Mouse (Mus musculus): ENCODE measurements around the gene Prkcd.
A peak's percentile ranks its signal among the peaks of the same experiment; 100 is the strongest.

Gene Prkcd

DNA sequence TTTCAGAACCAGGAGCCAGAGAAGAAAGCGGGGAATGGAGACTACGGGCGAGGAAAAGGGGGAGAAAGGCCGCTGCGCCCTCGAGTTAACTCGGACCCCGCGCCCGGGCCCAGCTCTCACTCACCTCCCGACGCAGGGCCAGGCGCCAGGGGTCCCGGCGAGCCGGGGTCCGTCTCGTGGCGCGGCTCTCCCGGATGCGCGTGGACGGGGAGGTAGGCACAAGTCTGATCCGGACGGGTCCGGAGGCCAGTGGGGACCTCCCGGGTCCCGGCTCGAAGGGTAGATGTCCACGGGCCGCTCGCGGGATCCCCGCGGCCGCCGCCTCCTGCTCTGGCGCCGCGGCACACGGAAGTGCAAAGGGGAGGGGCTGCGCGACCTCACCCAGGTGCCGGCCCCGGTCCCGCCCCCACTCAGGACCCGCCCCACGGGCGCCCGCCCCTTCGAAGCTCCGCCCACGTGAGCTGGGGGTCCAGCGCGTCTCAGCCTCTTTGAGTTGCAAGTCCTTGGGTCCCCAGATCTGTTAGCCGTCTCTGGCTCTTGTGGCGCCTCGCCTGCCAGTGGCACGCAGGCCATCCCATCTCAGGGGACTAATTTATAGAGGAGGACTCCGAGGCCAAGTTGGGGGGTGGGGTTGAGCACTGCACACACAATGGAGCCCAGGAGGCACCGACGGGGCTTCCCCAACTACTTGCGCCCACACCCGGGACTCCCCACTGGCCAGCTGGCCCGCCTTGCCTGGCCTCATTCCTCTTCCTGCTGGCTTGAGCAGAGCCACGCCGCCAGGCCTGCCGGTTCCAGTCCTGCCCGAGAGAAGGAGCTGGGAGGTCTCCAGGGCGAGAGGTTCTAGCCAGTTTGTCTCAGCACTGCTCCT, at the start of gene Prkcd:
Gene Prkcd, minus strand, starts transcription at position 355 of the 871 bp plus-strand sequence.
- peak; percentile 74 for DNase-seq

DNA sequence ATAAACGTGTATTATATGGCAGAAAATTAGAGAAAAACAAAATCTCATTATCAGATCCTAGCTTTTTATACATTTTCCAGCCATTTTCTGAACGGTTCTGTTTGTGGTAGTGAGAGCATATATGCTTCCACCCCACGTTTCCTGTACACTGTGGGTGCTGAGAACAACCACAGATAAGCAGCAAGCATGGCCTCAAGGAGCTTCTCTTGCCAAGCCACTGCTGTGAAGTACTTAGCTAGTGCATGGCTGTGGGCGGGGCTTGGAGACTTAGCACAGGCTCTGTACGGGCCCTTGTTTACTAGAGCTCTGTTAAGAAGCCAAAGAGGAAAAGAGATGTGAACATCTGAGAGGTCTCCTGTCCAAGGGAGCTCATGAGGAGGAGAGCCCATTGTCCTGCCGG, 48.9 kb upstream of the Prkcd start:
- DNase-seq: no peak

DNA sequence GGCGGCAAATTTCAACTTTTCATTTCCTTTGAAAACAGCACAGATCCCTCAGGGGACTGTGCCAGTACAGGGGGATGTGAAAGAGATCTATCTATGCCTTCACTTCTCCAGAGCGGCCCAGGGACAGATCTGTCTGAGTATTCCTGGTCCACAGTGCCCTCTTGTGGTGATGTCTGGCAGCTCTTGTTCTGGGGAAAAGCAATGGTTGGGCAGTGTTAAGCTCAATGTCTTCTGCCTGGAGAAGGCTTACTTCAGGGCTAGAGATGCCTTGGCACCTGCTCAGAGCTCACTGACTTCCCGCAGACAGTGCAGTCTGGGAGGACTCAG, 45.9 kb upstream of the Prkcd start:
- DNase-seq: peak; percentile 74

DNA sequence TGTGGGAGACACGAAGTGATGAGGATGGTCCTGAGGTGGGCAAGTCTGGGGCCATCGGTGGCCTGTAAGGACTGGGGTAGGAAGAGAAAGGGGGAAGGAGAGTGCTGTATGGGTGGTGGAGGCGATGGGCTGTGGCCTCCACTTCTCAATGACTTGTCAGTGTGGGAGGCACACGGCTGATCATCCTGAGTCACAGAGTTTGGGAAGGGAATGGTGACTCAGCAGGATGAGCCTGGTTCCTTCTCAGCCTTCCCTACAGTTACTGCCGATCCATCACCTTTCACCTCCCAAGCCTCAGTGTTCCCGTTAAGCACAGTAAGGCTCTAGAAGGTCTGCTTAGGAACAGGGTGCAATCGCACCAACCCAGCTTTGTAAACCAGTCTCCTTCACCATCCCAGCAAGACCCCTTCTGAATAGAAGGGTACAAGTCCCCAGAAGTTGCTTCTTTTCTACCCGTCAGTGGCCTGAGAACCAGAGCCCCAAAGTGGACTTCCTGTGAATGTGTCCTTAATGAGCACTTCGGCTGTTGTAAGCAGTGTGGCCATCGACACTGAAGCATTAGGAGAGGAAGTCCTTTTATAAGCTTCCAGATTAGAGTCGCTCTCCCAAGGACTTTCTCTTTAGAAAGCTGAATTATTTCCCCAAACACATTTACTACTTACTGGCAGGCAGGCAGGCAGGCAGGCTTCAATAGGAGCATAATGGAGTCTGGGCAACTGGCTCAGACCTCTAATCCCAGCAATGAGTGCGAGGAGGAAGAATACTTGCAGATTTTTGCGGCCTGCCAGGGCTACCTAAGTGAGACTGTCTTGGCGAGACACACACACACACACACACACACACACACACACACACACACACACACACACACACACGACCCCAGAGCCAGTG, 45.3 kb upstream of the Prkcd start:
- no peak for DNase-seq

DNA sequence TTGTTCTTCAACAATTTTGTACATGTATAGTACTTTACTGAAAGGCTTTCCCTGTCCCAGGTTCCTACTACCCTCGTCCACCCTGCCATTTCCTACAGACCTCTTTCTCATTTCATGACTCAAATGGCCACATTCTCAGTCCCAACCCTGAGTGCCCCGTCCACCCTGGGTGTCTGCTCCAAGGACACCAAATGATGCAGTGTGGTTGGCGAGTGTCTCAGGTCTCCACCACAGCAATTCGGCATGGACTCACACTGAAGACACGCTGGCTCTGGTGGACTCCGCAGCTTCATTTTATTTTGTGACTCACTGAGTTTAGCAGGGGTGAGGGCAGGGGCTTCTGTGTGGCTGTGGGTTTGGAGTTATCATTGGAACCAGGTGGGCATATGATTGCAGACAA, 44.2 kb upstream of the Prkcd start:
- DNase-seq: no peak

DNA sequence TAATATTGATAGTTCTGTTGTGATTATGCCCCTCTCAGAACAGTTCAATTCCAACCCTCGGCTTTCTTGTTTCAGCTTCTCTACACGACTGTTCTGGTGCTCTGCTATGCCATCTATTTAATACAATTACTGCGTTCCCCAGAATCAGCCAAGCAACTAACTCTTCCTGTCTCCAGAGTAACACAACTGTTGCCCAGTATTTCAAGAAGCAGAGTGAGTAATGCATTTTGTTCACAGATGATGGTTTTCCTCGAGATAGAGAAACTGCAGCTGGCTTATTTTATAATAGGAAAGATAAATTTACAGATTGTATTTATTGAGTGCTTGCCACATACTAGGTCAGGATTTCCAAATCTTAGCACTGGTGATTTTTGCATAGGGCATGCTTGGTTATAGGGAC, 40.6 kb upstream of the Prkcd start:
- no peak for DNase-seq

DNA sequence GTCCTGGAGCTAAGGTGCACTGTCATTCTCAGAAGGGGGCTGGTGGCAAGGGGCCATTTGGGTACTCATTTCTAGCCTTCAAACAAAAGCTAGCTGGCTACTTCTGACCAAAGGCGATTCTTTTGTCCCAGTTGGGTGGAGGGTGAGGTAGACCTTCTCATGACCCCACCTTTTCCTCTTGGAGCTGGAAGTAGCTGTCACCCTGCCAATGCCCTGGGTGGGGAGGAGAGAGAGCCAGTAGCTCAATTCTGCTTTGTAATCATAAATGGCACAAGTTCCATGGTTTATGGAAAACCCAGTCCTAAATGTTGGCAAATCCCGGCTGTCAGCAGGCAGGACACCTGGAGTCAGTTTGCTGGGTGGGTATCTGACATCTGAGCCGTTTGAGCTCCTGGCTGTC, 40.1 kb upstream of the Prkcd start:
- DNase-seq: no peak

DNA sequence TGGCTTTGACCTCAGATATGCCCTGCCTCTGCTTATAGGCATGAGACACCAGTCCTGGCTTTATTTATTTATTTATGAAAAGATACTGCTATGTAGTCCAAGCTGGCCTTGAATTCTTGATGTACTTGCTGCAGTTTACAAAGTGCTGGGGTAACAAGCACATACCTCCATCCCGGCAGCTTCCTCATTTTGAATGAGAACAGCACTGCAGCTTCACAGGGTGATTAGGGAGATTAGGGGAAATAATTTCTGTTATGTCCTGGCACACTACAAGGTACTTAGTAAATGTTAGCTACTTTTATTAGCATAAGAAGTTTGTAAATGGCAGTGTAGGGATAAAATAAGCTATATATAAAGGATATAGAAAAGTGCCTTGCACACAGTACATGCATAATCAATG, 29.5 kb upstream of the Prkcd start:
- no peak for DNase-seq

DNA sequence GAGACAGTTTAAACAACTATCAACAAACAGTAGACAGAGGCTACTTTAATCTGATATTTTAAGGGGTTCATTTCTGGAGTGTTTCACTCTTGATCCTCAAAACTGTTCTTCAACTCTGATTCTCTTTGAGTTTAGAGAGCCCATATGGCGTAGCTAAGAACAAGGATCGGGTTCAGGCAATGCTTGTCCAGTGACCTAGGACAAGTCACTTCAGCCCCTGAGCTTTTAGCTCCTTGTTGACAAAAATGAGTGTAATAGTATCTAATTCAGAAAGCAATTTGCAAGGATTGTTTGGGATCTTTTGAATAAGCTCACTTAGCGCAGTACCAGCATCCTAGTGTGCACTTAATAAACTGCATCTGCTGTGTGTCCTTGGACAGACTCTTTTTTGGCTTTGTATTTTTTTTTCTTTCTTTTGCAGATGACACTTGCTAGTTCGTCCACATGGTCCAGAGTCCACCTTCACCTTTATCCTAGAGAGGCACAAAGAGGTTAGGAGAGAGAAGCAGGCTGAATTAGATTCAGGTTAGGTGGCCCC, 28.8 kb upstream of the Prkcd start:
- DNase-seq: no peak

DNA sequence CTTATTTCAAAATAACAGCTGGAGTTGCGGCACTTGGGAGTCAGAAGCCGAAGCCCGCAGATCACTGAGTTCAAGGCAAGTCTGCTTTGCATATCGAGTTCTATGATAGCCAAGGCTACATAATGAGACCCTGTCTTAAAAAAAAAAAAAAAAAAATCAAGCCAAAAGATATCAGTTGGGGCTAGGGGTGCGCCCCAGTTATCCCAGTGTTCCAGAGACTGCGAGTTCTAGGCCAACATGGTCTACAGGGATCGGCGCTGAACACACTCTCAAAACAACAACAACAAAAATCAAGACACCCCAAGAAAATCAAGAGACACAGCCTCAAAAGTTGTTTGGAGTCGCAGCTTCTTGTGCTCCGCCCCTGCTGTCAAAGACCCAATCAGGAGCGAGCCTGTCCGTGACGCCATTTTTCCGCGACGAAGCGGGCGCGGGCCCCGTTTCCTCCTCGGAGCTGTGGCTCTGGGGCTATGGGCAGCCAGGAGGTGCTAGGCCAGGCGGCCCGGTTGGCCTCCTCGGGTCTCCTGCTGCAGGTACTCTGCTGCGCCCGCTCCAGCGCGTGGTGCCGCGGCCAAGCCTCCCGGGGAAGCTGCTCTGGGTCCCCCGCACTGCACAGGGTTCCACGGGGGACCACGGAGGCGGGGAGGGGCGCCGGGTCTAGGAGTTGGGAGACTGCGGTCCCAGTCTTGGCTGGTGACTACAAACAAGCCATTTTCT, 28.1 kb upstream of the Prkcd start, which contains the start of gene Rft1:
Gene Rft1, plus strand, starts transcription at position 418 of the 717 bp plus-strand sequence.
- peak; percentile 96 for DNase-seq

DNA sequence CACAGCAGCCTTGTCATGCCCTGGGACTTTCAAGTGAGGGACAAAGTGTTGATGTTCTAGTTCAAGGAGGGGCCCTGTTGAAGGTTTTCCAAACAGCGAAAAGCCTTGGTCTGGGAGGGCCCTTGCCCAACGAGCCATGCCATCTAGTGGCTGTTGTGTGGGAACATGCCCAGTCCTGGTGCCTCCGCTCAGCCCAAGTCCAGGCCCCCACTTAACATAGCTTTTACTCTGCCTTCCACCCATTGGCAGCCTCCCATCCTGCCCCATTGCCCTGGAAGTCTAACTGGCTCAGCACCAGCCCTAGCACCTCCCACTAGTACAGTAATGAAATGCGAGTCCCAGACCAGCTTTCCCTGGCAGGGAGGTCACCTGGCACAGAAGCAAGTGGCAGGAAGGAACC, 25.0 kb upstream of the Prkcd start:
- DNase-seq: peak; percentile 43

DNA sequence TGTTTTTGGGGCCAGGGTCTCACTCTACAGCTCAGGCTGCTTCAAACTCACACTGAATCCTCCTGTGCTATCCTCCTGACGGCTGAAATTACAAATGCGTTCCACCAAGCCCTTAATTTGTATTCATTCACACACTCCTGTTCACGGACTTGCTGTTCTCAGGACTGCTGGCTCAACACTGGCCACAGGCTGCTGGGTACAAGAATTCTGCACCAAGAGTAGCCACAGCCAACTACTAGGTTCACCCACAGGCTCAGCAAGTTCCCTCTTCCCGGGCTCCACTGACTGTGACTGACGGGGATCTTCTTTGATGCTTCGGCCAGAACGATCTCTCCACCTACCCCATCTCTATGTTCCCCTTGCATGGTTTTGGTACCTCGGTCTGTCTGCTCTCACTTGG, 23.7 kb upstream of the Prkcd start:
- no peak for DNase-seq

DNA sequence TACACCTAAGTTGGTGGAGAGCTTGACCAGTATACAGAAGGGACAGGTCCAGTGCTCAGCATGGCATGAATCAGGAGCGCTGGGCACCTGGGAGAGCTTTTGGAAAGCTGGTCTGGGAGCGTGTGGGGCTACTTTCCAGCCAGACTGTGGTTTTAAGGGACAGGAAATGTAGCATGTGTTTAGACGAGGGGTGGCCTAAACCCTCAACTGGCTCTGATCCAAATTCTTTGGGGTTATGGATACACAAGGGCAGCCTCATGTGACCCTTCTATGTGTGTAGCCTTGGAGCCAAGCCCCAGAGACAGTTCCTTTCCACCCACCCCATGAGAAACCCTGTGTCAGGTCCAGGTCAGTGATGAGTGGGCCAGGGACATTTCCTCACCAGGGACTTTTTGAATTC, 22.5 kb upstream of the Prkcd start:
- DNase-seq: no peak

DNA sequence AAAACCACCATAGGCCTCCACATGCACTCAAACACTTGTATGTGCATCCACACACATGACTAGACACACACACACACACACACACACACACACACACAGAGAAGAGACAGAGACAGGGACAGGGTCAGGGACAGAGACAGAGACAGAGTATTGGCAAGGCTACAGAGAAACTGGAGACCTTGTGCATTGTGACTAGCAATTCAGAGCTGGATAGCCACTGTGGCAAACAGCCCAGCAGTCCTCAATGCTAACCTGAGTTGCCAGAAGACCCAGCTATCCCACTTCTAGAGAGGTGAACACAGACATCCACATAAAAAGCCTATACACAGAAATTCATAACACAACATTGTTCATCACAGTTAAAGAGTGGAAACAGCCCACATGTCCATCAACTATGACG, 20.5 kb upstream of the Prkcd start:
- DNase-seq: no peak

DNA sequence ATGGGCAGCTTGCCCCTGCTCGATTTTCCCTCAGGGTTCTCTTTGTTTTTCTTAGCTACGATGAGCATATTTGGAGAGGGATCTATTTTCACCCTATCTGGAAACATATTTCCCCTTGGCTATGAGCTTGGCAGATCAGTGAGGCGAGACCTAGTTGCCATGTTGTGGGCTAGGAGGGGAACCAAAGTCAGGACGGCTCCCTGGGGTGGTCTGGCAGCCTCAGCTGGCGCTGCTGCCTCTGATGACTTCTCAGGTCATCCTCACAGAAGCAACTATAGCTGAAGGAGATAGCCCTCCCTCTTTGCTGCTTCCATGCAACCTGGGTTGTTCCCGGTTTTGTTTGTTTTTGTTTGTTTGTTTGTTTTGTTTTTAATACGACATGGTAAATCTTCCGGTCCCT, 19.1 kb upstream of the Prkcd start:
- no peak for DNase-seq

DNA sequence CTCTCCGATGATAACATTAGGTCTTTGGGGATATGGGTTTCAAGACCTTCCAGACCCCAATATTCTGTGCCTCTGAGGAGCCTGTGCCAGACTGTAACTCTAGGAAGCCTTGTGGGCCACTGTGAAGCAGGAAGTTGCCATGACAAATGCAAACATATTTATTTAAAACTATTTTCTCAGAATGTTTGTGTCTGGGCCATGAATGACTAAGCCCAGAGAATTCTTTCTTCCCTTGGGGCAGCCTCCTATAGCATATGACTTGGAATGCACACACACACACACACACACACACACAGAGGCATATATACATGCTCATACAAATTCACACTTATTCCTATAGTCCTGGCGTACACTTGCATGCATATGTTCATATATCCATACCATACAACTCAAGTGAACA, 18.0 kb upstream of the Prkcd start:
- DNase-seq: no peak

DNA sequence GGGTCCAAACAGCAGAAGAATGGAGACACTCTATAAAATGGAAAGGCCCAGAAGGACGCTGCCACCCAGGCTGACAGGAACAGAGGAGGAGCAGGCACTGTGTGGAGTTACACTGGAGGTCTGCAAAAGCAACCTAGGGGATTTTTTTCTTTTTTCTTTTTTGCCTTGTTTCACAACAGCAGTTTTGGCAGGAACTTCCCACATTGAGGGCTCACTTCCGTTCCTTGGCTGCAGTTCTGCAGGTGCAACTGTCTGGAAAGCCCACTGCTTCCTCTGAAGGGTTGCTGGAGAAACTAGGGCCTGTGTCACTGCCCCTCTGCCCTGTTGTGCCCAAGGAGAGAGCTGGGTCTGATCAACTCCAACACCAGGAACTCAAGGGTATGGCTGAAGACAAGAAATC, 15.7 kb upstream of the Prkcd start:
- DNase-seq: no peak

DNA sequence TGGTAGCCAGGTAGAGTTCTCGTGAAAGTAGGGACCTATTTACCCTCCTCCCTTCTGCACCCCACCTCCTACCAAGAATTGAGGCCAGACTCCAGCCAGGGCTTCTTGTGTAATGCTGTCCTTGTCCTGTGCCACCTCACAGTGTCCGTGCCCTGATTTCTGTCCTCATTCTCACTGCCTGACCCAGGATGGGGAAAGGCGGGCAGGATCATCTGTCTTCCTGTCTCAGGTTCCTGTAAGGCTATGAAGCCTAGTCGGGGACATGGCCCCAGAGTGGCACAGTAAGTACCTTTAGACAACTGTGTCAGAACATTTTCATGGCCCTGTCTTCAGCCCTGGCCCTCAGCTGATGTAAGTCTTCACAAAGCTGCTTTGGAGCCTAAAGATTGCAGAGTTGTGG, 12.7 kb upstream of the Prkcd start:
- peak; percentile 41 for DNase-seq

DNA sequence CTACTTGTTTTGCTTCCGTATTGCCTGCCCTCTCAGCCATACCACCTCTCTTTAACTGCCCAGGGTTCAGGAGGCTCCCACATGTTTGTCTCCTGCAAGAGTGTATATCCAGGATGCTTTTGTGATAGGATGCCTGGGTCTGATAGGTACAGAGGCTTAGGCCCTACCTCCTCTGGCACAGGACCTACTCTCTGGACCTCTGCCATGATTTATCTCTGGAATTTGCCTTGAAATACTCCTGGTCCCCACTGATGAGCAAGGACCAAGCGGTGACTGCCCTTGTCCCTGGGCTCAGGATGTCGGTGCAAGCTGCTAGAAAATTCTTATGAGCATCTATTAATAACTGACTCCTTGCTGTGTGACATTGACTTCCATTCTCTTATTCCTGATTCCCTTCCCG, 12.0 kb upstream of the Prkcd start:
- no peak for DNase-seq

DNA sequence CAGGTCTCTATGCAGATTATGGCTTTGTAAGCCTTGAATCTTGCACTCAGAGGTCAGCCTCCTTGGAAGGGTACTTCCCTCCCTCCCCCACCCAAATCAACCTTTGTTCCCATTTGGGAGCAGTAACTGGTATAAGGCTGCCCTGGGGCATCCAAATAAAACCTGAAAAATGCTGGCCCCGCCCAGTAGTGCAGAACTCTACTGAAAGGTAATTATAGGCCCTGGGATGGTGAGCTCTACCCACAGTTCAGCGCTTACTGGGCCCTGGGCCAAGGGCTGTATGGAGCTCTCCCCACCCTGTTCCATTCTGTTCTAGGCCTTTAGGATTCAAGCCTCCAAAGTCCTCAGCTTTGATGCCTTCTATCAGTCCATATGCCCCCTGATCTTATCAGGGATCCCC, 11.1 kb upstream of the Prkcd start:
- DNase-seq: no peak

DNA sequence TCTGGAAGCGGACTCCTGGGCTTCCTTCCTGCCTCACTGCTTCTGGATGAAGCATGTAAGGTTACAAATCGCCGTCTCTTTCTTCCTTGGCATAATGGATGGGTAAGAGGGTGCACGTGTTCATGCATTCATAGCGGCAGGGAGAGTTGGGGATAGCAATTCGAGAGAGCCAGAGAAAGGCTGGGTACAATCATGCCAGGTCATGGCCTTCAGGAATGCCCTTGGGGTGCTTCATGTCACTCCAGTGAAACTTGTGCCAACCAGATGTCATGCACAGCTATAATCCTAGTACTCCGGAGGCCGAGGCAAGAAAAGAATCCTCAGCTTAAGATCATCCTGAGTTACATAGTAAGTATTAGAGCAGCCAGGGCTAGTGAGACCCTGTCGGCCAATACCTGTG, 10.5 kb upstream of the Prkcd start:
- DNase-seq: no peak

DNA sequence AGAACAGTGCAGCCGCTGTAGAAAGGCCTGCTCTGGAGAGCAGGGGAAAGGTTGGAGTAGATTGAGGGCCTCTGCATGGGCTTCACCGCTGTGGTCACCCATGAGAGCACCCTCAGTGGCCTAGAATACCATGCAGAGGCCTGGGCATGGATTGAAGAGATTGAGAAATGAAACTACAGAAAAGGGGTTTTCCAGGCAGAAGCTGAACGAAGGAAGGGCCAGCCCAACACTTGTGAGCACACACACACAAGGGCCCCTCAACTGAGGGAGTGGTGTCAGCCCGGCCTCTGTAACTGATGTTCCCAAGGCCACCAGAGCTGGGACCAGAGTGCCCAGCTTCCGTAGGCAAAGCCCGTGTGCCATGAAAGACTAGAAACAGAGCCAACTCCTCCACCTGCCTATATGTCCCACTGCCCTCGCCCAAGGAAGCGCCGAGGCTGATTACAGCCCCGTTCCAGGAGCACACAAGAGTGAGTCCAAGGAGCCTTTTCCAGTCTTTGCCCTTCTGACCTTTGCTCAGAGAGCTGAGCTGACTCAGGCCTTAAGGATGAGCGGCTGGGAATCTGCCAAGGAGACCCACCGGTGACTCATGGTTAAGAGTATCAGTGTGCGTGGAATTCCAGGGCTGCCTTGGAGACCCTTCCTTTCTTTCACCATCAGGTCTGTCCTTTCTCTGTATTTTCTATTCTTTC, 9.4 kb upstream of the Prkcd start:
- no peak for DNase-seq

DNA sequence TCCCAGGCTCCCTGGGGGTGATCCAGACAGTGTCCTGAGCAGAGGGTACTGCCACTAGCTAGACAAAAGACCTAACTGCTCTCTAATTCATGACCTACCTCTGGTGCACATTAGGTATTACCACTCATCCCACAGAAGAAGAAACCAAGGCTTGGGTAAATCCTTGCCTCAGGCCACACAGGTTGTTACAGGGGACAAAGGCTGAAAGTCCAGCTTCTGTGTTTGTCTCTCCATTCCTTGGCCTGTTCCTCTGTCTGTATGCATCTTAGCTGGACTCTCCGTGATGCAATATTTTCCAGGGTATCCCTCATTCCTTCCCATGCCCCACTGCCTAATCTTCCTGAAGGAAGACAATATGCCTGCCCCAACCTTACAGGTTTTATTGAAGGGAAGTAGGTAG, 8.4 kb upstream of the Prkcd start:
- DNase-seq: no peak
